Mouse (Mus musculus) erythroblast, embryonic 14.5 days (primary cell): Measurements from ENCODE around the gene Smarcd1. TPM values are rescaled to one million over a fixed set of nuclear protein-coding genes. Genes with fewer than 3 reads are reported as not detected.
"Not testable (repeated sequence)": the region's sequence is repeated elsewhere in the genome, so short reads cannot be mapped to it uniquely, and the experiment has no call there.

Source experiments
- H3K27me3 ChIP-seq: 2 replicates; pipeline ENCODE4 v1.6.1; 2012; ENCODE audit warnings: inconsistent platforms; ENCODE audit not compliant: control insufficient read depth
- H3K36me3 ChIP-seq: 2 replicates; pipeline ENCODE4 v1.6.1; 2012; ENCODE audit warnings: mild to moderate bottlenecking, inconsistent platforms; ENCODE audit not compliant: control insufficient read depth
- H3K4me1 ChIP-seq: 2 replicates; pipeline ENCODE4 v1.6.1; 2012; ENCODE audit warnings: inconsistent platforms; ENCODE audit not compliant: control insufficient read depth
- H3K4me3 ChIP-seq: replicated peaks from 2 replicates; pipeline ENCODE3; 2012; ENCODE audit warnings: moderate library complexity, mild to moderate bottlenecking, inconsistent platforms
- H3K9me3 ChIP-seq: 2 replicates; pipeline ENCODE4 v1.6.1; 2012; ENCODE audit warnings: low read length, inconsistent platforms, mixed read lengths; ENCODE audit not compliant: control insufficient read depth
- GATA1 ChIP-seq: IDR thresholded peaks from 2 replicates; pipeline ENCODE4 v1.6.1; 2012; ENCODE audit warnings: low read length, inconsistent platforms, mixed read lengths
- TAL1 ChIP-seq: IDR thresholded peaks from 3 replicates; pipeline ENCODE4 v1.6.1; 2012; ENCODE audit warnings: low read length, inconsistent platforms, mixed read lengths
- polyA plus RNA-seq: library from polyadenylated mRNA; stranded (reverse); fragments of >175 nt; gene quantifications from 2 replicates; pipeline ENCODE4 v1.2.3, GENCODE M21; 2012

Smarcd1 gene
- polyA plus RNA-seq, 1 experiment: 1.9 TPM

DNA sequence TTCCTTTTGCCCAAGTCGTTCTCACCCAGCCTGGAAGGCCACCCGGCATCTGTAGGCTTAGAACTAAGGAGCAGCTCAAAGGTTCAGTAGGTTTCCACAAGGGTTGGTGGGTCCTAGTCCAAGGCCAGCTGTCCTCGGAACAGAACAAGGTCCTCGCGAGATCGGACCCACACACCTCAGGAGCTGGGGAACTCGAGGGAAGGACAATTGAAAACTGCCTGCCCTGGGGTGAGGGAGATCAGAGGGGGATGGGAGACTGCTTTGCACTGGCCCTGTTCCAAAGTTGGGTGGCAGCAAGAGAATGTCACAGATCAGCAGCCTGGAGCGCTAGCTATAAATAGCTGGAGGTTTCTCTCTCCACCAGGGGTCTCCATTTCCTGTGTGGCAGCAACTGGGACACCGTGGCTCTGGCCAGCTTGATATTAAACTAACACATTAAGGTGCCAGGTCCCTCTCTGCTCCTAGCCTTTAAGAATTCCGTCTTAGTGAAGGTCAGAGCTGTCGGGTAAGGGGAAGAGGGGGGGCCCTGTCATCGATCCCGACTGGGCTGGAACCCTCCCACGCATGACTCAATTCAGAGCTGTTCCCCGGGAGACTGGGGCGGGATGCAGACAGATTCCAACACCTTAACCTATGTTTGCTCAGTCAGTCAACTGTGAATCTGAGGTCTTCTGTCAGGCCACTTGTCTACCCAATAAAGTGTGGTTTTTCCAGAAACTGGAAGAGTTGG, 22.5 kb downstream of the Smarcd1 start:
- peaks cover 19% of the 10 kb centered on the region for H3K36me3 ChIP-seq
- H3K9me3 ChIP-seq: peaks cover 4% of the 10 kb centered on the region
- H3K4me1 ChIP-seq: peaks cover 33% of the 10 kb centered on the region
- H3K4me3 ChIP-seq: peak overlapping the region; percentile 90
- H3K27me3 ChIP-seq: peaks cover 11% of the 10 kb centered on the region
- TF ChIP-seq GATA1: no peak
- no peak for TF ChIP-seq TAL1

DNA sequence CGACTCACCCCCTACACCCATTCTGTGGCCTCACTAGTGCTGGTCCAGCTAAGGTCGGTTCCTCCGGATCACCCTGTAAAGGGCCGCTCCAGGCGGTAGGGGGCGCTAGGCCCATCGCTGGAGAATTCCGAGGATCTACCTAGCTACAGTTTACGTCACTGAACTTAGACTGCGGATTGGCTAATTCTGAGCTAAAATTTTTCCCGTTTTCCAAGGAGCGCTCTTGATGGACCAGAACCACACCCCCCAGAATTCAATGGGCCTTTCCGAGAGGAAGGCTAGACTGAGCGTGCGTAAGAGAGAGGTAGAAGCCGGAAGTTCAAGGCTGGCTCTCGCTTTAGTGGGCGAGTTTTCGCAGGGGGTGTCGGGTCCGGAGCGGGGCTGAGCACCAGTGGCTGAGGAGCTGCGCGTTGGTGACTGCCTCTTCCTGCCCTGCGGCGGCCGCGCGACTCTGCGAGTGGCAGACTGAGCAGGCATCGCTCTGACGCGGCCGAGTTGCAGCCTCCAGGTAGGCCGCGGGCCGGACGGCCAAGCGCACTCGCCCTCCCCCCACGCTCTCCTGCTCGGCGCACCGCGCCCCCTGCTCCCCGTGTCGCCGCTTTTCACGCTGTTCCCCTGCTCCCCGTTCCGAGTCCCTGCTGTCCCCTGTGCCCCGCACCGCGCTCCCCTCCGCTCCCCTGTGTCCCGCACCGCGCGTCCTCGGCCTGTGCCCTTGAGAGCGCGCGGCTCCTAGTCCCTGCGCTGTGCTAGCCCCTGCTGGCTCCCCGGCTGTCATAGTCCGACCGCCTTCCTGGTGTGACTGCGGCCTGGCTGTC, 23.6 kb downstream of the Smarcd1 start, which contains the start of gene Cox14:
Gene Cox14 (plus strand): TSS at position 278 of the 815 bp plus-strand sequence.
- TF ChIP-seq TAL1: no peak
- TF ChIP-seq GATA1: no peak
- peak within 1 kb of the TSS; percentile 90 for H3K4me3 ChIP-seq
- H3K4me1 ChIP-seq: peaks cover 33% of the 10 kb centered on the region
- H3K9me3 ChIP-seq: peaks cover 4% of the 10 kb centered on the region
- peaks cover 21% of the 10 kb centered on the region for H3K36me3 ChIP-seq
- H3K27me3 ChIP-seq: peaks cover 11% of the 10 kb centered on the region

DNA sequence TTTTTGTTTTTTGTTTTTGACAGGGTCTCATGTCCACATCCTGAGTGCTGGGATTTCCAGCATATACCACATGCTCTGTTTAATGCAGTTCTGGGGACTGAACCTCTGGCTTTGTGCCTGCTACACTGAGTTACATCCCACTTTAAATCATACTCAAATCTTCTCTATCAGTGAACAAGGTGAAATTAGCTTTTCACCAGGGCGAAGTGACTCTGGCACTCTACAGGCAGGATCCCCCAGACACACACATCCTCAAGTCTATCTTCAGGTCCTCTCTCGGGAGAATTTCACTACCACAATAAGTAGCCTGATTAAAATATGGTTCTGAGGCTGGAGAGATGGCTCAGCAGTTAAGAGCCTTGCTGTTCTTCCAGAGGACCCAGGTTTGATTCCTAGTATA, 24.6 kb downstream of the Smarcd1 start:
- Histone ChIP-seq H3K9me3 (peaks cover 4% of the 10 kb centered on the region), H3K27me3 (peaks cover 11% of the 10 kb centered on the region), H3K36me3 (peaks cover 21% of the 10 kb centered on the region), H3K4me3 (peak overlapping the region; percentile 90), H3K4me1 (peaks cover 33% of the 10 kb centered on the region)
- TF ChIP-seq GATA1 (no peak), TAL1 (no peak)

DNA sequence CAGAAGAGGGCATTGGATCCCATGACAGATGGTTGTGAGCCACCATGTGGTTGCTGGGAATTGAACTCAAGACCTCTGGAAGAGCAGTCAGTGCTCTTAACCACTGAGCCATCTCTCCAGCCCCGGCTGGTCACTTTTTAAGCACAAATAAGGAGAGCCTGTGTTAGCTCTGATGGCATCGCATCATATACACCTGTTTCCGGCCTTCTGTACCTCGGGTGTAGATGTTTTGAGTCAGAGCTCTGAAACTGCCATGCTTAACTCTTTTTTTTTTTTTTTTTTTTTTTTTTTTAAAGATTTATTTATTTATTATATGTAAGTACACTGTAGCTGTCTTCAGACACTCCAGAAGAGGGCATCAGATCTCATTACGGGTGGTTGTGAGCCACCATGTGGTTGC, 25.1 kb downstream of the Smarcd1 start:
- Histone ChIP-seq H3K36me3 (peaks cover 21% of the 10 kb centered on the region), H3K27me3 (peaks cover 11% of the 10 kb centered on the region), H3K4me1 (peaks cover 33% of the 10 kb centered on the region)
- not testable (repeated sequence) for H3K9me3 ChIP-seq, H3K4me3 ChIP-seq

DNA sequence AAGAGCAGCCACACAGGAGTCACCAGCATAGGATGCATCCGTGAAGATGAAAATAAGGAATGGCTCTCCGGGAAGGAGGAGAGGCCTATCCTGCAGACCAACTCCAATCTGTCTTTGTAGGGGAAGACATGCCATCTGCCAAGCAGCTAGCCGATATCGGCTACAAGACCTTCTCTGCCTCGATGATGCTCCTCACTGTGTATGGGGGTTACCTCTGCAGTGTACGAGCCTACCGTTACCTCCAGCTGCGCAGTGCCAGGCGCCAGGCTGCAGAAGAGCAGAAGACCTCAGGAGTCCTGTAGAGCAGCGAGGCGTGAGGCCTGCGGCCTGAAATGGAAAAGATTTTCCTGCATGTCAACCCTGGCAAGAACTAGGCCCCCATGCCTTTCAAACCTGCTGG, 25.6 kb downstream of the Smarcd1 start:
- Histone ChIP-seq H3K4me1 (peaks cover 33% of the 10 kb centered on the region), H3K36me3 (peaks cover 21% of the 10 kb centered on the region), H3K27me3 (peaks cover 11% of the 10 kb centered on the region), H3K4me3 (no peak overlapping the region), H3K9me3 (peaks cover 4% of the 10 kb centered on the region)
- TF ChIP-seq GATA1 (no peak), TAL1 (no peak)

DNA sequence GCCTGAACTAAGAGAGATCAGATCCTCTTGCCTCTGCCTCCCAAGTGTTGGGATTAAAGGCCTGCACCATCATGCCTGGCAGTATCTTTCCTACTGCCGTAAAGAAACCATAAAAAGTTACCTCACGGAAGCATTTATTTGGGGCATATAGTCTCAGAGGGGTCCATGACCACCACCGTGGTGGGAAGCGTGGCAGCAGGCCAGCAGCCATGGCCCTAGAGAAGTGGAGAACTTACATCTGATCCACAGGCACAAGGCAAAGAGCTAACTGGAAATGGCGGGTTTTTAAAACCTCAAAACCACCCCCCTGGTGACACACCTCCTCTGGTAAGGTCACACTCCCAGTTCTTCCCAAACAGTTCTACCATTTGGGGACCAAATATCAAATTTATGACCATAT, 26.3 kb downstream of the Smarcd1 start:
- Histone ChIP-seq H3K27me3 (peaks cover 9% of the 10 kb centered on the region), H3K9me3 (peaks cover 4% of the 10 kb centered on the region), H3K4me3 (no peak overlapping the region), H3K36me3 (peaks cover 21% of the 10 kb centered on the region), H3K4me1 (peaks cover 33% of the 10 kb centered on the region)
- no peak for TF ChIP-seq GATA1
- TF ChIP-seq TAL1: no peak

DNA sequence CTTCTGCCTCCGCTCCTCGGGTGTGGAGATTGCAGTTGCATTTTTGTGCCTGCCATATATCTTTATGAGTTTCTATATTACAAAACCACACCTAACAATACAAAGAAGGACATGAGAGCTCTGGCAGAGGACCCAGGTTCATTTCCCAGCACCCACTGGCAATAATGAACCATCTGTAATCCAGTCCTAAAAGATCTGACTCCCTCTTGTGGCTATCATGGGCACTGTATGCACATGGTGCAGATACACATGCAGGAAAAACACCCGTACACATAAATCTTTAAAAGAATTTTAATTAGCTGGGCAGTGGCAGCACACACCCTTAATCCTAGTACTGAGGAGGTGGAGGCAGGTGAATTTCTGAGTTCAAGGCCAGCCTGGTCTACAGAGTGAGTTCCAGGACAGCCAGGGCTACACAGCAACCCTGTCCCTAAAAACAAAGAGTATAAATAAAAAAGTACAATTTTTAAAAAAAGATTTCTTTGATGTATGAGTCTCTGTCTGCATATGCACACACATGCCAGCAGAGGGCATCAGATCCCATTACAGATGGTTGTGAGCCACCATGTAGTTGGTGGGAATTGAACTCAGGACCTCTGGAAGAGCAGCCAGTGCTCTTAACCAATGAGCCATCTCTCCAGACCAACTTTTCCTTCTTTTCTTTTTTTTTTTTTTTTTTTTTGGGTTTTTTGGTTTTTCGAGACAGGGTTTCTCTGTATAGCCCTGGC, 27.3 kb downstream of the Smarcd1 start:
- H3K36me3 ChIP-seq: peaks cover 21% of the 10 kb centered on the region
- TF ChIP-seq GATA1 (no peak), TAL1 (no peak)
- no peak overlapping the region for H3K4me3 ChIP-seq
- peaks cover 26% of the 10 kb centered on the region for H3K4me1 ChIP-seq
- H3K9me3 ChIP-seq: peaks cover 4% of the 10 kb centered on the region
- peaks cover 2% of the 10 kb centered on the region for H3K27me3 ChIP-seq

DNA sequence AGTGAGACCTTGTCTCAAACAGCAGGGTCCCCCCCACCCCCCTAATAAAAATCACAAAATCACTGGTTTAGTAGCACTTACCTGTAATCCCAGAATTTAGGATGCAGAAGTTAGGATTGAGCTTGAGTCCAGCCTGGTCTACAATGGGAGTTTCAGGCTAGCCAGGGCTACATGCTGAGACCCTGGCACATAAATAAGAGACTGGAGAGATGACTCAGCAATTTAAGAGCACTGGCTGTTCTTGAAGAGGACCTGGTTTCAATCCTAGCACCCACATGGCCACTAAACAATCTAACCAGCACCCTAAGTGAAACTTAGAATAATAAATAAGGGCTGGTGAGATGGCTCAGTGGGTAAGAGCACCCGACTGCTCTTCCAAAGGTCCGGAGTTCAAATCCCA, 29.2 kb downstream of the Smarcd1 start:
- peaks cover 21% of the 10 kb centered on the region for H3K36me3 ChIP-seq
- H3K27me3 ChIP-seq: no peaks in the 10 kb centered on the region
- no peak overlapping the region for H3K4me3 ChIP-seq
- peaks cover 8% of the 10 kb centered on the region for H3K4me1 ChIP-seq
- peaks cover 4% of the 10 kb centered on the region for H3K9me3 ChIP-seq
- TF ChIP-seq GATA1: no peak
- no peak for TF ChIP-seq TAL1

DNA sequence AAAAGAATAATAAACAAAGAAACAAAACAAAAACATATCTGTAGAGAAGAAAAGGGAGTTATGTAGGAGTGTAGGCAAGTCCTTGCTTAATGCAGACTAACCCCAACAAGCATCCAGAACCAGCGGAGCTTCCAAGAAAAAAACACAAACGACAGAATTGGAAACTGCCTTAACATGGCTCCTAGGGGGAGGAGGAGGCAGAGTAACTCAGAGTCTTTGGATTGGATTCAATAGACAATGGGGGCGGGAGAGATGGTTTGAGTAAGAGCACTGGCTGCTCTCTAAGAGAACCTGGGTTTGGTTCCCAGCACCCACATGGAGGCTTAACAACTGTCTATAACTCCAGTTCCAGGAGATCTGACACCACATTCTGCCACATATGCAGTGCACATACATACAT, 29.7 kb downstream of the Smarcd1 start:
- TF ChIP-seq TAL1 (no peak), GATA1 (no peak)
- Histone ChIP-seq H3K4me1 (peaks cover 3% of the 10 kb centered on the region), H3K4me3 (no peak overlapping the region), H3K9me3 (peaks cover 4% of the 10 kb centered on the region), H3K27me3 (no peaks in the 10 kb centered on the region), H3K36me3 (peaks cover 21% of the 10 kb centered on the region)
